Mouse (Mus musculus) effector memory CD4-positive, alpha-beta T cell, adult 7 months (primary cell): ENCODE measurements around the gene Stk33. TPM values are rescaled to one million over a fixed set of nuclear protein-coding genes. Genes with fewer than 3 reads are reported as not detected.

ENCODE experiments used
- polyA plus RNA-seq: library from polyadenylated mRNA; unstranded; fragments of 100-300 nt; shearing (Covaris generic); gene quantifications from one replicate; pipeline ENCODE4 v1.2.1, GENCODE M21; 2017

Gene Stk33
- not detected for polyA plus RNA-seq

GRCm38 (mm10) chr7:109438781-109439591 is at the start of gene Stk33:
Stk33 (minus strand) TSS chr7:109439081.

Other genes with a start within 250 kb of the Stk33 start
- gene Trim66, start 69.1 kb upstream of the Stk33 start, polyA plus RNA-seq: 0.74 TPM
- 119 TPM for gene Rpl27a, start 80.1 kb upstream of the Stk33 start, polyA plus RNA-seq